Mouse (Mus musculus): Measurements from ENCODE around the gene Elmod3. TPM values are rescaled to one million over a fixed set of nuclear protein-coding genes. Genes with fewer than 3 reads are reported as not detected.
A peak's percentile ranks its signal among the peaks of the same experiment; 100 is the strongest.

Elmod3 gene
- polyA plus RNA-seq, 1 experiment, result 40.2 TPM

- Histone ChIP-seq H3K27me3 (ENCODE audit: control insufficient read depth, insufficient read depth, low read length) (no peaks in the 10 kb centered on the region), H3K36me3 (ENCODE audit: control insufficient read depth, insufficient read depth, low read length) (no peaks in the 10 kb centered on the region), H3K27ac (ENCODE audit: control insufficient read depth, insufficient read depth, low read depth, low read length) (no peak overlapping the region), H3K4me1 (ENCODE audit: control insufficient read depth, insufficient read depth, low read length) (peaks cover 7% of the 10 kb centered on the region), H3K4me3 (ENCODE audit: control insufficient read depth, low read depth, low read length) (no peak overlapping the region)
- TF ChIP-seq CTCF (IDR thresholded peaks at IDR 0.05; ENCODE audit: control insufficient read depth, insufficient read depth, insufficient replicate concordance, low read depth, low read length) (peak; percentile 34; the same call in 1 of the 2 replicates), POLR2A (IDR thresholded peaks at IDR 0.05; ENCODE audit: control insufficient read depth, low read depth, low read length) (no peak)
Measured at GRCm38 (mm10) chr6:72547121-72547520, 51.1 kb downstream of the Elmod3 start.

- no peak overlapping the region for H3K27ac ChIP-seq (ENCODE audit: control insufficient read depth, insufficient read depth, low read depth, low read length)
- H3K36me3 ChIP-seq (ENCODE audit: control insufficient read depth, insufficient read depth, low read length), result no peaks in the 10 kb centered on the region
- H3K27me3 ChIP-seq (ENCODE audit: control insufficient read depth, insufficient read depth, low read length), result no peaks in the 10 kb centered on the region
- peaks cover 7% of the 10 kb centered on the region for H3K4me1 ChIP-seq (ENCODE audit: control insufficient read depth, insufficient read depth, low read length)
- TF ChIP-seq CTCF (IDR thresholded peaks at IDR 0.05; ENCODE audit: control insufficient read depth, insufficient read depth, insufficient replicate concordance, low read depth, low read length) (no peak), POLR2A (IDR thresholded peaks at IDR 0.05; ENCODE audit: control insufficient read depth, low read depth, low read length) (no peak)
- H3K4me3 ChIP-seq (ENCODE audit: control insufficient read depth, low read depth, low read length), result no peak overlapping the region
Measured at GRCm38 (mm10) chr6:72545377-72545776, 52.8 kb downstream of the Elmod3 start.

GRCm38 (mm10) chr6:72544283-72544987 lies 53.8 kb downstream of the Elmod3 start, which contains the start of gene Capg:
TSS of gene Capg (plus strand) at chr6:72544391.
- 0 out of 2 replicates have a peak within 1 kb of the TSS, but pooled peaks have one; percentile 26 for H3K27ac ChIP-seq (ENCODE audit: control insufficient read depth, insufficient read depth, low read depth, low read length)
- peaks cover 7% of the 10 kb centered on the region for H3K4me1 ChIP-seq (ENCODE audit: control insufficient read depth, insufficient read depth, low read length)
- peak within 1 kb of the TSS; percentile 61 for H3K4me3 ChIP-seq (ENCODE audit: control insufficient read depth, low read depth, low read length)
- H3K36me3 ChIP-seq (ENCODE audit: control insufficient read depth, insufficient read depth, low read length), result no peaks in the 10 kb centered on the region
- TF ChIP-seq POLR2A (IDR thresholded peaks at IDR 0.05; ENCODE audit: control insufficient read depth, low read depth, low read length) (no peak), CTCF (IDR thresholded peaks at IDR 0.05; ENCODE audit: control insufficient read depth, insufficient read depth, insufficient replicate concordance, low read depth, low read length) (no peak)
- no peaks in the 10 kb centered on the region for H3K27me3 ChIP-seq (ENCODE audit: control insufficient read depth, insufficient read depth, low read length)

- peaks cover 11% of the 10 kb centered on the region for H3K4me1 ChIP-seq (ENCODE audit: control insufficient read depth, insufficient read depth, low read length)
- H3K4me3 ChIP-seq (ENCODE audit: control insufficient read depth, low read depth, low read length), result no peak overlapping the region
- no peaks in the 10 kb centered on the region for H3K27me3 ChIP-seq (ENCODE audit: control insufficient read depth, insufficient read depth, low read length)
- no peak overlapping the region for H3K27ac ChIP-seq (ENCODE audit: control insufficient read depth, insufficient read depth, low read depth, low read length)
- no peaks in the 10 kb centered on the region for H3K36me3 ChIP-seq (ENCODE audit: control insufficient read depth, insufficient read depth, low read length)
- no peak for TF ChIP-seq POLR2A (IDR thresholded peaks at IDR 0.05; ENCODE audit: control insufficient read depth, low read depth, low read length)
- TF ChIP-seq CTCF (IDR thresholded peaks at IDR 0.05; ENCODE audit: control insufficient read depth, insufficient read depth, insufficient replicate concordance, low read depth, low read length), result no peak
Measured at GRCm38 (mm10) chr6:72543265-72543850, 54.9 kb downstream of the Elmod3 start.

- TF ChIP-seq POLR2A (IDR thresholded peaks at IDR 0.05; ENCODE audit: control insufficient read depth, low read depth, low read length) (peak; percentile 72), CTCF (IDR thresholded peaks at IDR 0.05; ENCODE audit: control insufficient read depth, insufficient read depth, insufficient replicate concordance, low read depth, low read length) (no peak)
- peaks cover 12% of the 10 kb centered on the region for H3K4me1 ChIP-seq (ENCODE audit: control insufficient read depth, insufficient read depth, low read length)
- no peaks in the 10 kb centered on the region for H3K36me3 ChIP-seq (ENCODE audit: control insufficient read depth, insufficient read depth, low read length)
- peak overlapping the region; percentile 71 for H3K27ac ChIP-seq (ENCODE audit: control insufficient read depth, insufficient read depth, low read depth, low read length)
- H3K27me3 ChIP-seq (ENCODE audit: control insufficient read depth, insufficient read depth, low read length), result no peaks in the 10 kb centered on the region
- peak overlapping the region; percentile 79 for H3K4me3 ChIP-seq (ENCODE audit: control insufficient read depth, low read depth, low read length)
Measured at GRCm38 (mm10) chr6:72538562-72539031, 59.6 kb downstream of the Elmod3 start.

- peak overlapping the region; percentile 71; the same call in 1 of the 2 replicates for H3K27ac ChIP-seq (ENCODE audit: control insufficient read depth, insufficient read depth, low read depth, low read length)
- no peaks in the 10 kb centered on the region for H3K36me3 ChIP-seq (ENCODE audit: control insufficient read depth, insufficient read depth, low read length)
- no peak overlapping the region; the same call in 1 of the 2 replicates for H3K4me3 ChIP-seq (ENCODE audit: control insufficient read depth, low read depth, low read length)
- peaks cover 10% of the 10 kb centered on the region for H3K4me1 ChIP-seq (ENCODE audit: control insufficient read depth, insufficient read depth, low read length)
- H3K27me3 ChIP-seq (ENCODE audit: control insufficient read depth, insufficient read depth, low read length), result no peaks in the 10 kb centered on the region
- TF ChIP-seq CTCF (IDR thresholded peaks at IDR 0.05; ENCODE audit: control insufficient read depth, insufficient read depth, insufficient replicate concordance, low read depth, low read length) (no peak), POLR2A (IDR thresholded peaks at IDR 0.05; ENCODE audit: control insufficient read depth, low read depth, low read length) (no peak)
Measured at GRCm38 (mm10) chr6:72537998-72538500, 60.2 kb downstream of the Elmod3 start.

GRCm38 (mm10) chr6:72535165-72535564 lies 63.0 kb downstream of the Elmod3 start:
- Histone ChIP-seq H3K4me3 (ENCODE audit: control insufficient read depth, low read depth, low read length) (peak overlapping the region; percentile 51; the same call in 1 of the 2 replicates), H3K27ac (ENCODE audit: control insufficient read depth, insufficient read depth, low read depth, low read length) (no peak overlapping the region), H3K4me1 (ENCODE audit: control insufficient read depth, insufficient read depth, low read length) (peaks cover 10% of the 10 kb centered on the region), H3K36me3 (ENCODE audit: control insufficient read depth, insufficient read depth, low read length) (no peaks in the 10 kb centered on the region), H3K27me3 (ENCODE audit: control insufficient read depth, insufficient read depth, low read length) (no peaks in the 10 kb centered on the region)
- TF ChIP-seq POLR2A (IDR thresholded peaks at IDR 0.05; ENCODE audit: control insufficient read depth, low read depth, low read length) (no peak), CTCF (IDR thresholded peaks at IDR 0.05; ENCODE audit: control insufficient read depth, insufficient read depth, insufficient replicate concordance, low read depth, low read length) (peak; percentile 85; the same call in 1 of the 2 replicates)
